Mouse (Mus musculus): Measurements from ENCODE around the gene 1700013G24Rik.
A peak's percentile ranks its signal among the peaks of the same experiment; 100 is the strongest.

Gene 1700013G24Rik

GRCm38 (mm10) chr4:137457292-137457691 lies 4.2 kb downstream of the 1700013G24Rik start:
- DNase-seq (ENCODE audit: low spot score), result no peak

- DNase-seq (ENCODE audit: low spot score), result no peak
These were observed 5.2 kb downstream of the 1700013G24Rik start for GRCm38 (mm10) chr4:137458310-137458709.

- DNase-seq (ENCODE audit: low spot score), result no peak
These were observed 5.8 kb downstream of the 1700013G24Rik start for GRCm38 (mm10) chr4:137458861-137459260.

GRCm38 (mm10) chr4:137460676-137461075 lies 7.6 kb downstream of the 1700013G24Rik start:
- no peak for DNase-seq (ENCODE audit: low spot score)

GRCm38 (mm10) chr4:137461217-137461616 lies 8.1 kb downstream of the 1700013G24Rik start:
- no peak for DNase-seq (ENCODE audit: low spot score)

- DNase-seq (ENCODE audit: low spot score), result no peak
These were observed 9.1 kb downstream of the 1700013G24Rik start for GRCm38 (mm10) chr4:137461981-137462690.

GRCm38 (mm10) chr4:137465125-137465787 lies 12.2 kb downstream of the 1700013G24Rik start:
- DNase-seq (ENCODE audit: low spot score), result no peak

GRCm38 (mm10) chr4:137466991-137467390 lies 13.9 kb downstream of the 1700013G24Rik start:
- DNase-seq (ENCODE audit: low spot score), result no peak

GRCm38 (mm10) chr4:137467525-137467924 lies 14.4 kb downstream of the 1700013G24Rik start:
- DNase-seq (ENCODE audit: low spot score), result no peak

- DNase-seq (ENCODE audit: low spot score), result peak; percentile 99
These were observed 15.4 kb downstream of the 1700013G24Rik start, which contains the start of gene Hspg2 for GRCm38 (mm10) chr4:137468260-137469080. Gene Hspg2, plus strand, starts transcription at chr4:137468769.

GRCm38 (mm10) chr4:137469081-137469844 lies 16.2 kb downstream of the 1700013G24Rik start:
- peak; percentile 23 for DNase-seq (ENCODE audit: low spot score)

GRCm38 (mm10) chr4:137469845-137470692 lies 17.0 kb downstream of the 1700013G24Rik start:
- peak; percentile 50 for DNase-seq (ENCODE audit: low spot score)

GRCm38 (mm10) chr4:137470701-137471317 lies 17.7 kb downstream of the 1700013G24Rik start:
- DNase-seq (ENCODE audit: low spot score), result peak; percentile 47

GRCm38 (mm10) chr4:137471326-137471725 lies 18.2 kb downstream of the 1700013G24Rik start:
- DNase-seq (ENCODE audit: low spot score), result peak; percentile 36

GRCm38 (mm10) chr4:137473240-137473639 lies 20.2 kb downstream of the 1700013G24Rik start:
- DNase-seq (ENCODE audit: low spot score), result no peak

- peak; percentile 35 for DNase-seq (ENCODE audit: low spot score)
These were observed 20.8 kb downstream of the 1700013G24Rik start for GRCm38 (mm10) chr4:137473701-137474388.

- no peak for DNase-seq (ENCODE audit: low spot score)
These were observed 21.6 kb downstream of the 1700013G24Rik start for GRCm38 (mm10) chr4:137474694-137475093.

GRCm38 (mm10) chr4:137475271-137476050 lies 22.4 kb downstream of the 1700013G24Rik start:
- DNase-seq (ENCODE audit: low spot score), result no peak

All from yolk sac, embryonic 10.5 days (tissue).